Comparison of ENCODE assay signal across 8 mouse cellular contexts in the genomic region with DNA sequence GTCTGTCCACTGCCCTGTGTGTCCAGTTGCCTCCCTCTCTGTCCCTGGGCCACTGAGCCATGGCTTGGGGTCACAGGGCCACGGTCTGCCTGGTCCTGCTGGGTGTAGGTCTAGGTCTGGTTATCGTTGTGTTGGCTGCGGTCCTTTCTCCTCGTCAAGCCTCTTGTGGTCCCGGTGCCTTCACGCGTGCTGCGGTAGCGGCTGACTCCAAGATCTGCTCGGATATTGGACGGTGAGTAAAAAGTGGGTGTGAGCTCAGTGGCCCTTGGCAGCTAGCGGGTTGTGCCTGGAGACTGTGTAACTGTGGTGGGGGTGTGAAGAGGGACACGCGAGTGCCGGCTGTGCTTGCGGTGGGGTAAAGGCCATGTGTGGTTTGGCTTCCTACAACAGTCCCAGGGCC. TPM values are rescaled to one million over a fixed set of nuclear protein-coding genes. Genes with fewer than 3 reads are reported as not detected.
DNase-seq lines count a peak whose midpoint lies in the region; ATAC-seq and TF ChIP-seq lines count a peak whose summit lies in the region.

No protein-coding gene starts in this region.

- no peak for TF ChIP-seq CTCF in stomach, postnatal 0 days (IDR thresholded peaks at IDR 0.05; ENCODE audit: low read depth)

- peak overlapping the region; percentile 21; the same call in 1 of the 2 replicates for H3K27ac ChIP-seq in forebrain, embryonic 13.5 days
- H3K27ac ChIP-seq in forebrain, embryonic 14.5 days (ENCODE audit: low read depth, low read length), result no peak overlapping the region; the same call in 1 of the 2 replicates
- peak overlapping the region; percentile 78 for H3K27ac ChIP-seq in brown adipose tissue, adult 24 weeks (replicated peaks; ENCODE audit: low read depth, low read length)
- H3K27ac ChIP-seq in hindbrain, embryonic 14.5 days, result no peak overlapping the region
- H3K27ac ChIP-seq in liver, embryonic 12.5 days, result no peak overlapping the region
- peak overlapping the region; percentile 67 for H3K27ac ChIP-seq in stomach, postnatal 0 days (replicated peaks)

- H3K4me1 ChIP-seq in forebrain, embryonic 13.5 days, result peaks cover 10% of the 10 kb centered on the region
- peaks cover 5% of the 10 kb centered on the region; the same call in 1 of the 2 replicates for H3K4me1 ChIP-seq in forebrain, embryonic 14.5 days (ENCODE audit: control insufficient read depth, insufficient read depth, low read length)
- peaks cover 3% of the 10 kb centered on the region; the same call in 1 of the 2 replicates for H3K4me1 ChIP-seq in brown adipose tissue, adult 24 weeks (ENCODE audit: control insufficient read depth, insufficient read depth, insufficient read length, low read length)
- no peaks in the 10 kb centered on the region for H3K4me1 ChIP-seq in hindbrain, embryonic 14.5 days (replicated peaks; ENCODE audit: control insufficient read depth, insufficient read depth, low read length)
- peaks cover 26% of the 10 kb centered on the region for H3K4me1 ChIP-seq in liver, embryonic 12.5 days
- H3K4me1 ChIP-seq in stomach, postnatal 0 days (replicated peaks; ENCODE audit: control insufficient read depth, insufficient read depth), result 0 out of 2 replicates have a peak, but pooled peaks cover 5% of the 10 kb centered on the region

- H3K4me3 ChIP-seq in forebrain, embryonic 13.5 days, result no peak overlapping the region
- H3K4me3 ChIP-seq in forebrain, embryonic 14.5 days (ENCODE audit: low read depth, low read length), result no peak overlapping the region
- peak overlapping the region; percentile 54 for H3K4me3 ChIP-seq in brown adipose tissue, adult 24 weeks (ENCODE audit: insufficient read depth, low read depth, low read length)
- no peak overlapping the region for H3K4me3 ChIP-seq in hindbrain, embryonic 14.5 days (replicated peaks; ENCODE audit: low read length)
- H3K4me3 ChIP-seq in liver, embryonic 12.5 days, result no peak overlapping the region
- H3K4me3 ChIP-seq in stomach, postnatal 0 days (ENCODE audit: low read depth, low read length), result peak overlapping the region; percentile 23

- no peak for ATAC-seq in forebrain, embryonic 13.5 days
- ATAC-seq in forebrain, embryonic 14.5 days, result no peak
- no peak for ATAC-seq in hindbrain, embryonic 14.5 days (ENCODE audit: low FRiP score)
- ATAC-seq in liver, embryonic 12.5 days, result no peak
- ATAC-seq in stomach, postnatal 0 days (ENCODE audit: low FRiP score, low TSS enrichment), result no peak
- no peak for ATAC-seq in erythroblast, adult 5-6 weeks (replicated peaks; ENCODE audit: low FRiP score, poor library complexity, severe bottlenecking)

- H3K9ac ChIP-seq in forebrain, embryonic 13.5 days, result 0 out of 2 replicates have a peak overlapping the region, but pooled peaks have one; percentile 5
- no peak overlapping the region for H3K9ac ChIP-seq in forebrain, embryonic 14.5 days (ENCODE audit: low read length)
- no peak overlapping the region for H3K9ac ChIP-seq in hindbrain, embryonic 14.5 days
- H3K9ac ChIP-seq in liver, embryonic 12.5 days, result no peak overlapping the region
- peak overlapping the region; percentile 13; the same call in 1 of the 2 replicates for H3K9ac ChIP-seq in stomach, postnatal 0 days (ENCODE audit: low read length)

- H3K9me3 ChIP-seq in forebrain, embryonic 13.5 days (replicated peaks), result no peaks in the 10 kb centered on the region
- no peaks in the 10 kb centered on the region for H3K9me3 ChIP-seq in forebrain, embryonic 14.5 days (replicated peaks; ENCODE audit: control insufficient read depth, low read length)
- no peaks in the 10 kb centered on the region for H3K9me3 ChIP-seq in hindbrain, embryonic 14.5 days (ENCODE audit: control insufficient read depth, low read length)
- no peaks in the 10 kb centered on the region for H3K9me3 ChIP-seq in liver, embryonic 12.5 days (replicated peaks)
- no peaks in the 10 kb centered on the region for H3K9me3 ChIP-seq in stomach, postnatal 0 days (ENCODE audit: control insufficient read depth, low read length)

- no peak overlapping the region for H3K4me2 ChIP-seq in forebrain, embryonic 13.5 days
- H3K4me2 ChIP-seq in forebrain, embryonic 14.5 days (ENCODE audit: low read length), result no peak overlapping the region
- peak overlapping the region; percentile 13; the same call in 1 of the 2 replicates for H3K4me2 ChIP-seq in hindbrain, embryonic 14.5 days (replicated peaks)
- 0 out of 2 replicates have a peak overlapping the region, but pooled peaks have one; percentile 3 for H3K4me2 ChIP-seq in liver, embryonic 12.5 days
- peak overlapping the region; percentile 13 for H3K4me2 ChIP-seq in stomach, postnatal 0 days (replicated peaks; ENCODE audit: low read depth)

- DNase-seq in forebrain, embryonic 14.5 days (ENCODE audit: low spot score), result no peak
- no peak for DNase-seq in hindbrain, embryonic 14.5 days (ENCODE audit: low spot score)
- no peak for DNase-seq in stomach, postnatal 0 days (ENCODE audit: low spot score)
- no peak for DNase-seq in layer of hippocampus, adult 9-10 months (ENCODE audit: low spot score)

- peaks cover 7% of the 10 kb centered on the region; the same call in 1 of the 2 replicates for H3K27me3 ChIP-seq in forebrain, embryonic 13.5 days
- H3K27me3 ChIP-seq in forebrain, embryonic 14.5 days (replicated peaks; ENCODE audit: control insufficient read depth, insufficient read depth, low read length), result no peaks in the 10 kb centered on the region
- no peaks in the 10 kb centered on the region for H3K27me3 ChIP-seq in hindbrain, embryonic 14.5 days (ENCODE audit: control insufficient read depth, insufficient read depth, low read length)
- peaks cover 14% of the 10 kb centered on the region for H3K27me3 ChIP-seq in liver, embryonic 12.5 days (replicated peaks)
- H3K27me3 ChIP-seq in stomach, postnatal 0 days (ENCODE audit: control insufficient read depth, insufficient read depth, low read length), result no peaks in the 10 kb centered on the region

- no peak for TF ChIP-seq EP300 in stomach, postnatal 0 days (optimal IDR thresholded peaks at IDR 0.05)

- no peaks in the 10 kb centered on the region for H3K36me3 ChIP-seq in forebrain, embryonic 13.5 days (ENCODE audit: poor library complexity, severe bottlenecking)
- no peaks in the 10 kb centered on the region for H3K36me3 ChIP-seq in forebrain, embryonic 14.5 days (ENCODE audit: control insufficient read depth, insufficient read depth, low read length)
- H3K36me3 ChIP-seq in hindbrain, embryonic 14.5 days (replicated peaks; ENCODE audit: control insufficient read depth, insufficient read depth), result no peaks in the 10 kb centered on the region
- no peaks in the 10 kb centered on the region for H3K36me3 ChIP-seq in liver, embryonic 12.5 days
- no peaks in the 10 kb centered on the region for H3K36me3 ChIP-seq in stomach, postnatal 0 days (ENCODE audit: control insufficient read depth, insufficient read depth, low read length)

- WGBS in forebrain, embryonic 13.5 days, result 91% methylated on average over 16 of the region's 16 CpGs
- 83% methylated on average over 16 of the region's 16 CpGs for WGBS in forebrain, embryonic 14.5 days
- WGBS in hindbrain, embryonic 14.5 days, result 73% methylated on average over 16 of the region's 16 CpGs
- 60% methylated on average over 16 of the region's 16 CpGs for WGBS in liver, embryonic 12.5 days (ENCODE audit: insufficient replicate concordance)
- WGBS in stomach, postnatal 0 days, result 35% methylated on average over 16 of the region's 16 CpGs

RNA-seq across cellular contexts. Expression of a gene that starts 0.5 kb away (rescaled TPM):
- polyA plus RNA-seq in forebrain, embryonic 13.5 days (2015; fragmentation: Nextera tagmentation; extraction: Ambion mirVana), result 1.4 and 2.8 TPM in 2 replicates
- 1.8 and 2.1 TPM in 2 replicates for polyA plus RNA-seq in forebrain, embryonic 14.5 days (2014; fragmentation: Nextera tagmentation; extraction: Ambion mirVana)
- 3.1 and 4.3 TPM in 2 replicates for polyA plus RNA-seq in brown adipose tissue, adult 24 weeks (2012; ENCODE audit: insufficient read depth, insufficient read length, missing spikeins)
- polyA plus RNA-seq in hindbrain, embryonic 14.5 days (2014; fragmentation: Nextera tagmentation; extraction: Ambion mirVana), result 2.1 and 2.7 TPM in 2 replicates
- 0.21 and 0.41 TPM in 2 replicates for polyA plus RNA-seq in liver, embryonic 12.5 days (2016; fragmentation: Nextera tagmentation; extraction: Ambion mirVana)
- polyA plus RNA-seq in stomach, postnatal 0 days (2015; fragmentation: Nextera tagmentation; extraction: Ambion mirVana), result 2.6 and 2.8 TPM in 2 replicates
- 0.42 and 1.3 TPM in 2 replicates for total RNA-seq in erythroblast, adult 5-6 weeks (2015; ENCODE audit: low replicate concordance)
- total RNA-seq in erythroblast, adult 5-6 weeks (2017; ENCODE audit: low replicate concordance), result 4.9 and 6.6 TPM in 2 replicates

RNA-seq across cellular contexts. Expression of a gene that starts 28.2 kb away (rescaled TPM):
- 1.1 and 2.3 TPM in 2 replicates for polyA plus RNA-seq in forebrain, embryonic 13.5 days (2015; fragmentation: Nextera tagmentation; extraction: Ambion mirVana)
- 1.1 and 1.2 TPM in 2 replicates for polyA plus RNA-seq in forebrain, embryonic 14.5 days (2014; fragmentation: Nextera tagmentation; extraction: Ambion mirVana)
- polyA plus RNA-seq in brown adipose tissue, adult 24 weeks (2012; ENCODE audit: insufficient read depth, insufficient read length, missing spikeins), result not detected in 2 replicates
- 1.6 and 1.7 TPM in 2 replicates for polyA plus RNA-seq in hindbrain, embryonic 14.5 days (2014; fragmentation: Nextera tagmentation; extraction: Ambion mirVana)
- polyA plus RNA-seq in liver, embryonic 12.5 days (2016; fragmentation: Nextera tagmentation; extraction: Ambion mirVana), result 2.6 and 4.7 TPM in 2 replicates
- polyA plus RNA-seq in stomach, postnatal 0 days (2015; fragmentation: Nextera tagmentation; extraction: Ambion mirVana), result 1.9 and 2.1 TPM in 2 replicates
- total RNA-seq in erythroblast, adult 5-6 weeks (2015; ENCODE audit: low replicate concordance), result 1.3 and 3.6 TPM in 2 replicates
- total RNA-seq in erythroblast, adult 5-6 weeks (2017; ENCODE audit: low replicate concordance), result not detected in 2 replicates

RNA-seq across cellular contexts. Expression of a gene that starts 29.5 kb away (rescaled TPM):
- polyA plus RNA-seq in forebrain, embryonic 13.5 days (2015; fragmentation: Nextera tagmentation; extraction: Ambion mirVana), result 10.4 and 11.7 TPM in 2 replicates
- polyA plus RNA-seq in forebrain, embryonic 14.5 days (2014; fragmentation: Nextera tagmentation; extraction: Ambion mirVana), result 15.7 and 18.8 TPM in 2 replicates
- polyA plus RNA-seq in brown adipose tissue, adult 24 weeks (2012; ENCODE audit: insufficient read depth, insufficient read length, missing spikeins), result not detected in 2 replicates
- 34.5 and 43.5 TPM in 2 replicates for polyA plus RNA-seq in hindbrain, embryonic 14.5 days (2014; fragmentation: Nextera tagmentation; extraction: Ambion mirVana)
- polyA plus RNA-seq in liver, embryonic 12.5 days (2016; fragmentation: Nextera tagmentation; extraction: Ambion mirVana), result 0.11 and 0.12 TPM in 2 replicates
- 0.73 and 0.93 TPM in 2 replicates for polyA plus RNA-seq in stomach, postnatal 0 days (2015; fragmentation: Nextera tagmentation; extraction: Ambion mirVana)
- total RNA-seq in erythroblast, adult 5-6 weeks (2015; ENCODE audit: low replicate concordance), result not detected in 2 replicates
- not detected in 2 replicates for total RNA-seq in erythroblast, adult 5-6 weeks (2017; ENCODE audit: low replicate concordance)

RNA-seq across cellular contexts. Expression of a gene that starts 54.2 kb away (rescaled TPM):
- 0.97 and 1.1 TPM in 2 replicates for polyA plus RNA-seq in forebrain, embryonic 13.5 days (2015; fragmentation: Nextera tagmentation; extraction: Ambion mirVana)
- polyA plus RNA-seq in forebrain, embryonic 14.5 days (2014; fragmentation: Nextera tagmentation; extraction: Ambion mirVana), result 1.3 TPM in 2 replicates
- 0.63 TPM in 1 of 2 replicates, not detected in the other for polyA plus RNA-seq in brown adipose tissue, adult 24 weeks (2012; ENCODE audit: insufficient read depth, insufficient read length, missing spikeins)
- 6.9 and 7.3 TPM in 2 replicates for polyA plus RNA-seq in hindbrain, embryonic 14.5 days (2014; fragmentation: Nextera tagmentation; extraction: Ambion mirVana)
- polyA plus RNA-seq in liver, embryonic 12.5 days (2016; fragmentation: Nextera tagmentation; extraction: Ambion mirVana), result 0.69 and 1.1 TPM in 2 replicates
- 12.2 and 14.1 TPM in 2 replicates for polyA plus RNA-seq in stomach, postnatal 0 days (2015; fragmentation: Nextera tagmentation; extraction: Ambion mirVana)
- 1.7 and 5.2 TPM in 2 replicates for total RNA-seq in erythroblast, adult 5-6 weeks (2015; ENCODE audit: low replicate concordance)
- total RNA-seq in erythroblast, adult 5-6 weeks (2017; ENCODE audit: low replicate concordance), result 3.8 and 4.0 TPM in 2 replicates

Comparison
In these comparisons a context has a peak if more than half of its experiments do, and no peak if none do; other contexts are left out.
1. H3K27ac ChIP-seq: peak in forebrain, embryonic 13.5 days (single experiment), brown adipose tissue, adult 24 weeks (single experiment) and stomach, postnatal 0 days (single experiment); none in forebrain, embryonic 14.5 days (single experiment), hindbrain, embryonic 14.5 days (single experiment) and liver, embryonic 12.5 days (single experiment).
2. H3K9ac ChIP-seq: peak in forebrain, embryonic 13.5 days (single experiment) and stomach, postnatal 0 days (single experiment); none in forebrain, embryonic 14.5 days (single experiment), hindbrain, embryonic 14.5 days (single experiment) and liver, embryonic 12.5 days (single experiment).
3. H3K4me2 ChIP-seq: peak in hindbrain, embryonic 14.5 days (single experiment), liver, embryonic 12.5 days (single experiment) and stomach, postnatal 0 days (single experiment); none in forebrain, embryonic 13.5 days (single experiment) and forebrain, embryonic 14.5 days (single experiment).
4. H3K4me3 ChIP-seq: peak in brown adipose tissue, adult 24 weeks (single experiment) and stomach, postnatal 0 days (single experiment); none in forebrain, embryonic 13.5 days (single experiment), forebrain, embryonic 14.5 days (single experiment), hindbrain, embryonic 14.5 days (single experiment) and liver, embryonic 12.5 days (single experiment).